Mouse (Mus musculus) MEL (cell line): ENCODE measurements around the gene Mxd4. TPM values are rescaled to one million over a fixed set of nuclear protein-coding genes. Genes with fewer than 3 reads are reported as not detected.

Experiments used
- DNase-seq: peaks from one replicate; pipeline ENCODE4 v3.0.0; 2011; ENCODE audit warnings: low read depth, low spot score
- H3K27ac ChIP-seq: 2 replicates; pipeline ENCODE4 v1.5.1; 2012; ENCODE audit warnings: low read depth, mild to moderate bottlenecking, control low read depth, low read length, moderate library complexity; ENCODE audit not compliant: control insufficient read depth
- H3K27me3 ChIP-seq, 2 experiments: fragments of 150-350 bp in 1 of 2; sonication (generic) in 1 of 2; 2 replicates each; pipeline ENCODE4 v1.6.1; 2012; ENCODE audit warnings: low read length in 2 of 2, mild to moderate bottlenecking in 2 of 2, improper control_type of control experiment in 1 of 2, moderate library complexity in 1 of 2; ENCODE audit not compliant: insufficient read depth in 2 of 2, control insufficient read depth in 1 of 2
- H3K36me3 ChIP-seq, 2 experiments: 2 replicates each; pipeline ENCODE4 v1.6.1; 2012 to 2014; ENCODE audit warnings: low read length in 2 of 2, improper control_type of control experiment in 1 of 2, inconsistent platforms in 1 of 2, mild to moderate bottlenecking in 1 of 2; ENCODE audit not compliant: insufficient read depth in 2 of 2, control insufficient read depth in 1 of 2
- H3K4me1 ChIP-seq, 2 experiments: fragments of 150-350 bp in 1 of 2; sonication (generic) in 1 of 2; 2 replicates each; pipeline ENCODE4 v1.6.1; 2012; ENCODE audit warnings: low read length in 2 of 2, improper control_type of control experiment in 1 of 2, mild to moderate bottlenecking in 1 of 2; ENCODE audit not compliant: insufficient read depth in 2 of 2, control insufficient read depth in 1 of 2
- H3K4me3 ChIP-seq, 2 experiments: fragments of 150-350 bp in 1 of 2; sonication (generic) in 1 of 2; 2 replicates each; pipeline ENCODE4 v1.5.1; 2012; ENCODE audit warnings: low read depth in 2 of 2, low read length in 2 of 2, mild to moderate bottlenecking in 2 of 2, moderate library complexity in 2 of 2, control low read depth in 1 of 2, improper control_type of control experiment in 1 of 2; ENCODE audit not compliant: control insufficient read depth in 1 of 2, insufficient read depth in 1 of 2
- H3K79me2 ChIP-seq: 2 replicates; pipeline ENCODE4 v1.6.1; 2012; ENCODE audit warnings: mild to moderate bottlenecking, low read length, moderate library complexity; ENCODE audit not compliant: control insufficient read depth, poor library complexity, insufficient read depth
- H3K9ac ChIP-seq: 2 replicates; pipeline ENCODE4 v1.6.1; 2012; ENCODE audit warnings: low read depth, mild to moderate bottlenecking, control low read depth, low read length, moderate library complexity; ENCODE audit not compliant: control insufficient read depth, poor library complexity, severe bottlenecking
- H3K9me3 ChIP-seq: fragments of 150-350 bp; sonication (generic); replicated peaks from 2 replicates; pipeline ENCODE4 v1.6.1; 2012; ENCODE audit warnings: mild to moderate bottlenecking, low read length, improper control_type of control experiment, moderate library complexity; ENCODE audit not compliant: insufficient read depth
- CTCF ChIP-seq, 3 experiments: IDR thresholded peaks in 2 of 3; conservative IDR thresholded peaks in 1 of 3; 2 replicates each; pipeline ENCODE4 v1.5.1; 2011 to 2012; ENCODE audit warnings: low read length in 3 of 3, low read depth in 2 of 3, mild to moderate bottlenecking in 2 of 3, improper control_type of control experiment in 1 of 3, inconsistent platforms in 1 of 3, mixed read lengths in 1 of 3, moderate library complexity in 1 of 3; ENCODE audit not compliant: control insufficient read depth in 1 of 3, insufficient read depth in 1 of 3, poor library complexity in 1 of 3, severe bottlenecking in 1 of 3
- MXI1 ChIP-seq: IDR thresholded peaks from 2 replicates; pipeline ENCODE4 v1.6.1; 2011; ENCODE audit warnings: mild to moderate bottlenecking, low read depth, low read length, improper control_type of control experiment
- POLR2AphosphoS5 ChIP-seq: IDR thresholded peaks from 2 replicates; pipeline ENCODE4 v1.6.1; 2012; ENCODE audit warnings: low read depth, borderline replicate concordance, mild to moderate bottlenecking, inconsistent platforms, low read length, moderate library complexity, mixed read lengths
- RAD21 ChIP-seq: IDR thresholded peaks from 2 replicates; pipeline ENCODE4 v1.6.1; 2011; ENCODE audit warnings: mild to moderate bottlenecking, low read depth, low read length, improper control_type of control experiment
- SIN3A ChIP-seq: IDR thresholded peaks from 2 replicates; pipeline ENCODE4 v1.6.1; 2012; ENCODE audit warnings: low read length, improper control_type of control experiment, inconsistent platforms
- ZNF384 ChIP-seq: IDR thresholded peaks from 2 replicates; pipeline ENCODE4 v1.6.1; 2012; ENCODE audit warnings: low read depth, mild to moderate bottlenecking, inconsistent platforms, low read length, improper control_type of control experiment
- polyA plus RNA-seq, 2 experiments: library from polyadenylated mRNA; stranded (reverse) in 1 of 2; unstranded in 1 of 2; fragments of >175 nt in 1 of 2; fragments of >200 nt in 1 of 2; gene quantifications; 2 replicates each; pipeline versions ENCODE4 v1.2.1 to v1.2.4; 2012; ENCODE audit warnings: low replicate concordance in 2 of 2, low read depth in 1 of 2; ENCODE audit not compliant: insufficient read length in 2 of 2, insufficient read depth in 1 of 2, missing spikeins in 1 of 2
- total RNA-seq: library from RNA; depleted of rRNA; stranded (reverse); fragments of 300-350 nt; gene quantifications from 2 replicates; pipeline ENCODE4 v1.2.3, GENCODE M21; 2012; rRNA removed

Gene Mxd4
- total and polyA plus RNA-seq, 3 experiments: 9.7 to 13.3 TPM; not detected in 1

DNA sequence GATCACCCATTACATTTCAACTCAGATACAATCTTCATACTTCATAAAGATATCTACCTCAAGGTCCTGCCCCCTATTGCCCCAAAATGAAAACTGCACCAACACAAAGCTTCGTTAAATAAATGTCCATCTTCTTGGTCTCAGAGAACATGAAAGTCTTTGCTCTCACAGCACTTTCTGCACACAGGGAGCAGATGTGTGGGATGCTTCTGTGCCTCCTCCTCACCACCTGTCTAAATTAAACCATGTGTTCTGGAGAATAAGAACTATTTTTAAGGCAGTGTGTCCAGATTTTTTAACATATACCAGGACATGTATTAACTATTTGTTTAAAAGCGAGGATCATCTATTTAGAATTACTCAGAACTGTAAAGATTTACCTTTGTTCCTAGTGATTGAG lies 54.8 kb downstream of the Mxd4 start:
- H3K4me3 ChIP-seq: no peak overlapping the region

DNA sequence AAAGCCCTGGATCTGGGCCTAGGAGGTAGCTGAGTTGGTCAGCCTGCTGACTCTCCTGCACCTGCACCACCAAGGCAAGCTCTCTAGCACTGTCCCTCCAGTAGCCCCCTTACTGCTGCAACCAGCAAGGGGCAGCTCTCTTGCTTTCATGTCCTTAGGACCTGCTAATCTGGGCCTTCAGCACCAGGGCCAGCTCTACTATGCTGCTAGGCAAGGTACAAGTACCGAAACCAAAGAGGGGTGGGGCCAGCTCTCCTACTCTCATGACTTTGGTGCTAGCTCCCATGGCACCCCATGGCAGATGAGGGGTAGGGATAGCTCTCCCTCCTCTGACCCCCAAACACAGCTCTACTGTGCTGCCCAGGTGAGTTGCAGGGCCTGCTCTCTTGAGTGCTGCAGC lies 63.4 kb downstream of the Mxd4 start:
- no peak overlapping the region for H3K9ac ChIP-seq
- H3K36me3 ChIP-seq: peaks cover 0 to 7% of the 10 kb centered on the region in 2 experiments; a peak in 2 of 4 replicates
- H3K4me3 ChIP-seq: no peak overlapping the region
- H3K4me1 ChIP-seq: peaks cover 5 to 7% of the 10 kb centered on the region in 2 experiments; a peak in 2 of 4 replicates
- no peaks in the 10 kb centered on the region for H3K9me3 ChIP-seq
- no peak for TF ChIP-seq CTCF (IDR thresholded peaks at IDR 0.05 in 2 of 3, conservative IDR thresholded peaks at IDR 0.05 in 1 of 3; ENCODE audit: control insufficient read depth in 1 of 3, insufficient read depth in 1 of 3, low read depth in 2 of 3, low read length in 3 of 3, poor library complexity in 1 of 3, severe bottlenecking in 1 of 3)
- TF ChIP-seq POLR2AphosphoS5: no peak
- 0 out of 2 replicates have a peak, but pooled peaks have one; percentile 30 for TF ChIP-seq SIN3A
- no peak for TF ChIP-seq ZNF384
- TF ChIP-seq MXI1: no peak
- H3K27me3 ChIP-seq: no peaks in the 10 kb centered on the region
- DNase-seq: peak; percentile 61
- H3K79me2 ChIP-seq: no peaks in the 10 kb centered on the region
- H3K27ac ChIP-seq: no peak overlapping the region

More for the DNA sequence above, 54.8 kb downstream of the Mxd4 start:
- Histone ChIP-seq H3K4me1 (peaks cover 0 to 5% of the 10 kb centered on the region in 2 experiments; a peak in 2 of 4 replicates), H3K79me2 (no peaks in the 10 kb centered on the region), H3K27ac (no peak overlapping the region), H3K27me3 (no peaks in the 10 kb centered on the region), H3K9me3 (no peaks in the 10 kb centered on the region), H3K9ac (no peak overlapping the region), H3K36me3 (peaks cover 0 to 4% of the 10 kb centered on the region in 2 experiments; a peak in 2 of 4 replicates)
- DNase-seq: no peak
- TF ChIP-seq RAD21: no peak
- peak in 1 of 3 experiments; percentile 8; a peak in 1 of 6 replicates for TF ChIP-seq CTCF (IDR thresholded peaks at IDR 0.05 in 2 of 3, conservative IDR thresholded peaks at IDR 0.05 in 1 of 3; ENCODE audit: control insufficient read depth in 1 of 3, insufficient read depth in 1 of 3, low read depth in 2 of 3, low read length in 3 of 3, poor library complexity in 1 of 3, severe bottlenecking in 1 of 3)

Other genes starting within 250 kb of the Mxd4 start
- gene Gm1673, start 204.3 kb downstream of the Mxd4 start, total RNA-seq: not detected in 2 replicates
- gene Gm1673, start 204.3 kb downstream of the Mxd4 start, polyA plus RNA-seq: not detected
- 0.03 TPM in 1 of 2 replicates, not detected in the other for gene Nat8l, start 191.7 kb downstream of the Mxd4 start, total RNA-seq
- gene Nat8l, start 191.7 kb downstream of the Mxd4 start, polyA plus RNA-seq: not detected
- gene Poln, start 18.3 kb downstream of the Mxd4 start, total RNA-seq: 0.50 and 0.88 TPM in 2 replicates
- 1 to 10 TPM in 1 of 2 experiments, not detected in 1; 1.0 TPM for gene Poln, start 18.3 kb downstream of the Mxd4 start, polyA plus RNA-seq
- 54.0 and 58.1 TPM in 2 replicates for gene Haus3, start 18.2 kb downstream of the Mxd4 start, total RNA-seq
- 100 to 1,000 TPM in 1 of 2 experiments, 10 to 100 TPM in 1; 52.6 to 184 TPM for gene Haus3, start 18.2 kb downstream of the Mxd4 start, polyA plus RNA-seq
- gene Zfyve28, start 100.7 kb upstream of the Mxd4 start, total RNA-seq: 0.10 and 0.12 TPM in 2 replicates
- under 1 TPM in 1 of 2 experiments, not detected in 1; 0.14 TPM for gene Zfyve28, start 100.7 kb upstream of the Mxd4 start, polyA plus RNA-seq
- gene Cfap99, start 100.9 kb upstream of the Mxd4 start, total RNA-seq: not detected in 2 replicates
- not detected for gene Cfap99, start 100.9 kb upstream of the Mxd4 start, polyA plus RNA-seq
- 130 and 150 TPM in 2 replicates for gene Rnf4, start 148.6 kb upstream of the Mxd4 start, total RNA-seq
- gene Rnf4, start 148.6 kb upstream of the Mxd4 start, polyA plus RNA-seq: 100 to 1,000 TPM in 1 of 2 experiments, not detected in 1; 184 TPM
- 10.9 and 12.2 TPM in 2 replicates for gene Fam193a, start 182.2 kb upstream of the Mxd4 start, total RNA-seq
- 100 to 1,000 TPM in 1 of 2 experiments, 10 to 100 TPM in 1; 37.1 to 317 TPM for gene Fam193a, start 182.2 kb upstream of the Mxd4 start, polyA plus RNA-seq